24 mouse cellular contexts compared by ENCODE assay signal in genomic region chr2:96239246-96239645, GRCm38 (mm10).
DNase-seq lines count a peak whose midpoint lies in the region; ATAC-seq and TF ChIP-seq lines count a peak whose summit lies in the region.
"Had no signal": no experiment of that assay in that cellular context is flagged by ENCODE, and none has a peak within 500 bp of the region (broad histone marks: within the 10 kb centered on the region; RNA-seq: fewer than 3 reads in every experiment).

No protein-coding gene starts in this region.

- no peaks in the 10 kb centered on the region for H3K36me3 ChIP-seq in kidney, postnatal 0 days (ENCODE audit: insufficient read depth, low read length)
- no peaks in the 10 kb centered on the region for H3K36me3 ChIP-seq in lung, embryonic 15.5 days
- H3K36me3 ChIP-seq in lung, postnatal 0 days (ENCODE audit: insufficient read depth, low read length), result no peaks in the 10 kb centered on the region
- H3K36me3 ChIP-seq: embryonic facial prominence, embryonic 10.5 days; embryonic facial prominence, embryonic 12.5 days; forebrain, embryonic 15.5 days; G1E had no signal

- no peak for TF ChIP-seq EP300 in lung, postnatal 0 days (IDR thresholded peaks at IDR 0.05)

- DNase-seq in kidney, postnatal 0 days (ENCODE audit: low spot score), result peak; percentile 11
- no peak for DNase-seq in kidney, adult 8-10 months
- DNase-seq in lung, postnatal 10 days, result no peak
- peak; percentile 26 for DNase-seq in lung, postnatal 0 days (ENCODE audit: low spot score)
- DNase-seq in lung, adult 2 months, result no peak
- DNase-seq: adrenal gland, adult 8-10 months; adrenal gland, postnatal 14 days; adrenal gland, postnatal 36 days; B cell, adult 2 months; cerebellum, adult 11-12 months; cerebellum, adult 2 months; cerebellum, adult 9-10 months; cerebellum, postnatal 10 days; cerebellum, postnatal 25 days had no signal

- no peak overlapping the region for H3K4me2 ChIP-seq in kidney, postnatal 0 days (ENCODE audit: low read length)
- H3K4me2 ChIP-seq in lung, embryonic 15.5 days, result no peak overlapping the region
- no peak overlapping the region for H3K4me2 ChIP-seq in lung, postnatal 0 days (replicated peaks; ENCODE audit: low read depth, low read length)
- H3K4me2 ChIP-seq: embryonic facial prominence, embryonic 12.5 days; forebrain, embryonic 13.5 days; forebrain, embryonic 15.5 days had no signal

- no peaks in the 10 kb centered on the region for H3K27me3 ChIP-seq in kidney, postnatal 0 days (ENCODE audit: insufficient read depth, low read length)
- H3K27me3 ChIP-seq in lung, embryonic 15.5 days, result no peaks in the 10 kb centered on the region
- H3K27me3 ChIP-seq in lung, postnatal 0 days (replicated peaks; ENCODE audit: insufficient read depth, low read length), result no peaks in the 10 kb centered on the region
- H3K27me3 ChIP-seq: CH12.LX; embryonic facial prominence, embryonic 12.5 days; forebrain, embryonic 13.5 days; forebrain, embryonic 15.5 days; Patski had no signal

- H3K9ac ChIP-seq in kidney, postnatal 0 days (ENCODE audit: low read depth, low read length), result no peak overlapping the region
- no peak overlapping the region for H3K9ac ChIP-seq in lung, embryonic 15.5 days
- H3K9ac ChIP-seq in lung, postnatal 0 days (replicated peaks; ENCODE audit: low read depth), result no peak overlapping the region
- H3K9ac ChIP-seq: embryonic facial prominence, embryonic 12.5 days; forebrain, embryonic 13.5 days; forebrain, embryonic 15.5 days had no signal

- TF ChIP-seq POLR2A in lung, adult 2 months (IDR thresholded peaks at IDR 0.05; ENCODE audit: borderline replicate concordance, extremely low read depth, low read depth, low read length), result no peak

- no peak for TF ChIP-seq CTCF in kidney, postnatal 0 days (IDR thresholded peaks at IDR 0.05; ENCODE audit: low read depth)
- TF ChIP-seq CTCF in lung, postnatal 0 days (IDR thresholded peaks at IDR 0.05), result no peak
- TF ChIP-seq CTCF in lung, adult 2 months (IDR thresholded peaks at IDR 0.05; ENCODE audit: insufficient read depth, low read length), result no peak

- no peak overlapping the region for H3K4me3 ChIP-seq in kidney, postnatal 0 days (replicated peaks; ENCODE audit: low read depth, low read length)
- no peak overlapping the region for H3K4me3 ChIP-seq in lung, embryonic 15.5 days
- H3K4me3 ChIP-seq in lung, postnatal 0 days (ENCODE audit: low read depth, low read length), result no peak overlapping the region
- H3K4me3 ChIP-seq in lung, adult 2 months (replicated peaks; ENCODE audit: extremely low read depth, low read depth, low read length), result no peak overlapping the region
- H3K4me3 ChIP-seq: embryonic facial prominence, embryonic 10.5 days; embryonic facial prominence, embryonic 12.5 days; forebrain, embryonic 13.5 days; forebrain, embryonic 15.5 days had no signal

- H3K27ac ChIP-seq in kidney, postnatal 0 days, result no peak overlapping the region
- no peak overlapping the region for H3K27ac ChIP-seq in lung, embryonic 15.5 days
- no peak overlapping the region for H3K27ac ChIP-seq in lung, postnatal 0 days (ENCODE audit: low read length)
- H3K27ac ChIP-seq: embryonic facial prominence, embryonic 10.5 days; embryonic facial prominence, embryonic 12.5 days; forebrain, embryonic 13.5 days; forebrain, embryonic 15.5 days had no signal

- no peaks in the 10 kb centered on the region for H3K9me3 ChIP-seq in kidney, postnatal 0 days (replicated peaks; ENCODE audit: low read length)
- no peaks in the 10 kb centered on the region for H3K9me3 ChIP-seq in lung, embryonic 15.5 days
- no peaks in the 10 kb centered on the region for H3K9me3 ChIP-seq in lung, postnatal 0 days (ENCODE audit: low read length)
- H3K9me3 ChIP-seq: embryonic facial prominence, embryonic 10.5 days; embryonic facial prominence, embryonic 12.5 days; forebrain, embryonic 13.5 days; forebrain, embryonic 15.5 days had no signal

- no peak for ATAC-seq in kidney, postnatal 0 days (replicated peaks; ENCODE audit: low FRiP score, low read depth)
- peak; percentile 89; the same call in 1 of the 2 replicates for ATAC-seq in lung, embryonic 15.5 days (ENCODE audit: borderline replicate concordance, extremely low read depth, low FRiP score, low TSS enrichment)
- ATAC-seq in lung, postnatal 0 days, result peak; percentile 52; the same call in 1 of the 2 replicates
- ATAC-seq: activated CD4-positive, CD25-positive, alpha-beta regulatory T cell, adult 4 months; CD4-positive, CD25-positive, alpha-beta regulatory T cell, adult 4 months; forebrain, embryonic 13.5 days; forebrain, embryonic 15.5 days; Patski had no signal

- H3K4me1 ChIP-seq in kidney, postnatal 0 days (replicated peaks; ENCODE audit: insufficient read depth, low read length), result no peaks in the 10 kb centered on the region
- H3K4me1 ChIP-seq in lung, embryonic 15.5 days, result no peaks in the 10 kb centered on the region
- H3K4me1 ChIP-seq in lung, postnatal 0 days (ENCODE audit: insufficient read depth, low read depth, low read length), result no peaks in the 10 kb centered on the region
- H3K4me1 ChIP-seq in lung, adult 2 months (ENCODE audit: control insufficient read depth, insufficient read depth, low read length), result no peaks in the 10 kb centered on the region
- H3K4me1 ChIP-seq: embryonic facial prominence, embryonic 10.5 days; embryonic facial prominence, embryonic 12.5 days; forebrain, embryonic 13.5 days; forebrain, embryonic 15.5 days had no signal

Comparison
In these comparisons a context has a peak if more than half of its experiments do, and no peak if none do; other contexts are left out.
1. DNase-seq: peak in kidney, postnatal 0 days (single experiment) and lung, postnatal 0 days (single experiment); none in kidney, adult 8-10 months (0 of 2), lung, postnatal 10 days (single experiment) and lung, adult 2 months (single experiment).